Mouse (Mus musculus) bone marrow macrophage, adult 2 months (primary cell): ENCODE measurements around the gene Pck1.

Source experiments
- CTCF ChIP-seq: IDR thresholded peaks from 2 replicates; pipeline ENCODE4 v1.5.1; 2012; ENCODE audit warnings: low read depth, mild to moderate bottlenecking, low read length, moderate library complexity
- POLR2A ChIP-seq: IDR thresholded peaks from 2 replicates; pipeline ENCODE4 v1.6.1; 2012; ENCODE audit warnings: mild to moderate bottlenecking, low read depth, low read length, borderline replicate concordance

DNA sequence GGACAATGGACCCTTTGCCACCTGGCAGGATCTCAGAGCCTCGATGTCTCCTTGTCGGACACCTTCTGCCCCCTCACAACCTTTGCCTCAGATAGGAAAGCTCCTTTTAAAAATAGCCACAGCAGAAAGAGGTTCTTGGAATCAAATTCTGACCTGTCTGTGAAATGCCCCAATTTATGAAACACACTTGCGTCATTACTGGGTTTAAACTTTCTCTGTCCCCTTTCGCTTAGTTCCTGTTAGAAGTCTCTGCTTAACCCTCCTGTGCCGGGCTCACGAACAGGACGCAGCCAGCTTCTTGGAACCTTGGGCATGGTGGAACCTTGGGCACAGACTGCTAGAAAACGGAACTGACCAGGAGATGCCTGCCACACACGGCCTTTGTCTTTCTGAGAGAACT is 42.3 kb upstream of the Pck1 start:
- TF ChIP-seq CTCF (no peak), POLR2A (no peak)
